Mouse (Mus musculus) gonadal fat pad, adult 2 months (tissue): ENCODE data around the gene Gpc2. TPM values are rescaled to one million over a fixed set of nuclear protein-coding genes. Genes with fewer than 3 reads are reported as not detected.
A peak's percentile ranks its signal among the peaks of the same experiment; 100 is the strongest.

Experiments used
- DNase-seq: peaks from one replicate; pipeline ENCODE4 v3.0.0-alpha.2; 2012; ENCODE audit warnings: low read depth
- polyA plus RNA-seq: library from polyadenylated mRNA; depleted of rRNA; stranded (reverse); fragments of >200 nt; gene quantifications from 2 replicates; pipeline ENCODE4 v1.2.3, GENCODE M21; 2012

Gene Gpc2
- polyA plus RNA-seq, 1 experiment: 13.4 TPM

GRCm38 (mm10) chr5:138262001-138262400 is 17.8 kb downstream of the Gpc2 start:
- DNase-seq: no peak

GRCm38 (mm10) chr5:138260834-138261233 is 19.0 kb downstream of the Gpc2 start:
- DNase-seq: no peak

- no peak for DNase-seq
Measured at GRCm38 (mm10) chr5:138260051-138260450, 19.8 kb downstream of the Gpc2 start.

- no peak for DNase-seq
Measured at GRCm38 (mm10) chr5:138258993-138259392, 20.8 kb downstream of the Gpc2 start.

- no peak for DNase-seq
Measured at GRCm38 (mm10) chr5:138258542-138258941, 21.3 kb downstream of the Gpc2 start.

GRCm38 (mm10) chr5:138258078-138258477 is 21.7 kb downstream of the Gpc2 start:
- DNase-seq: no peak

- DNase-seq: no peak
Measured at GRCm38 (mm10) chr5:138257585-138257978, 22.2 kb downstream of the Gpc2 start.

GRCm38 (mm10) chr5:138256966-138257584 is 22.7 kb downstream of the Gpc2 start:
- DNase-seq: no peak

- no peak for DNase-seq
Measured at GRCm38 (mm10) chr5:138256094-138256467, 23.7 kb downstream of the Gpc2 start.

- DNase-seq: peak; percentile 90
Measured at GRCm38 (mm10) chr5:138255353-138256093, 24.3 kb downstream of the Gpc2 start, which contains the start of gene Lamtor4. Gene Lamtor4 (plus strand): TSS chr5:138255482.

GRCm38 (mm10) chr5:138253061-138253460 is 26.7 kb downstream of the Gpc2 start:
- no peak for DNase-seq

- no peak for DNase-seq
Measured at GRCm38 (mm10) chr5:138251144-138251543, 28.7 kb downstream of the Gpc2 start.

- no peak for DNase-seq
Measured at GRCm38 (mm10) chr5:138241511-138241910, 38.3 kb downstream of the Gpc2 start.

GRCm38 (mm10) chr5:138234224-138234623 is 45.6 kb downstream of the Gpc2 start:
- DNase-seq: no peak

GRCm38 (mm10) chr5:138233778-138234177 is 46.0 kb downstream of the Gpc2 start:
- DNase-seq: no peak

- DNase-seq: no peak
Measured at GRCm38 (mm10) chr5:138229511-138229910, 50.3 kb downstream of the Gpc2 start.

GRCm38 (mm10) chr5:138228026-138228425 is 51.8 kb downstream of the Gpc2 start:
- DNase-seq: no peak

- no peak for DNase-seq
Measured at GRCm38 (mm10) chr5:138227367-138227766, 52.4 kb downstream of the Gpc2 start.

GRCm38 (mm10) chr5:138226491-138226890 is 53.3 kb downstream of the Gpc2 start:
- DNase-seq: no peak

- no peak for DNase-seq
Measured at GRCm38 (mm10) chr5:138225700-138226099, 54.1 kb downstream of the Gpc2 start, which contains the start of gene Nxpe5. Gene Nxpe5 (plus strand): TSS chr5:138225898.
